Mouse (Mus musculus): Measurements from ENCODE around the gene Armh4. TPM values are rescaled to one million over a fixed set of nuclear protein-coding genes. Genes with fewer than 3 reads are reported as not detected.

The Armh4 gene
- polyA plus RNA-seq, 1 experiment from 2014 or later: 14.6 TPM

GRCm38 (mm10) chr14:49703432-49704200 is 79.6 kb downstream of the Armh4 start:
- H3K36me3 ChIP-seq (ENCODE audit: control insufficient read depth, insufficient read depth, low read length): no peaks in the 10 kb centered on the region
- no peak overlapping the region for H3K27ac ChIP-seq (ENCODE audit: low read length)
- H3K4me3 ChIP-seq (ENCODE audit: low read length): no peak overlapping the region
- no peaks in the 10 kb centered on the region for H3K27me3 ChIP-seq (replicated peaks; ENCODE audit: control insufficient read depth, insufficient read depth, low read length)
- WGBS: 39% methylated on average over 3 of the region's 3 CpGs
- no peaks in the 10 kb centered on the region for H3K9me3 ChIP-seq (ENCODE audit: control insufficient read depth, low read length)
- no peak overlapping the region for H3K4me2 ChIP-seq (ENCODE audit: low read depth, low read length)
- no peaks in the 10 kb centered on the region for H3K4me1 ChIP-seq (ENCODE audit: control insufficient read depth, insufficient read depth, low read length)
- no peak overlapping the region for H3K9ac ChIP-seq (ENCODE audit: low read depth, low read length)
- peak; percentile 48; the same call in 1 of the 2 replicates for ATAC-seq

DNA sequence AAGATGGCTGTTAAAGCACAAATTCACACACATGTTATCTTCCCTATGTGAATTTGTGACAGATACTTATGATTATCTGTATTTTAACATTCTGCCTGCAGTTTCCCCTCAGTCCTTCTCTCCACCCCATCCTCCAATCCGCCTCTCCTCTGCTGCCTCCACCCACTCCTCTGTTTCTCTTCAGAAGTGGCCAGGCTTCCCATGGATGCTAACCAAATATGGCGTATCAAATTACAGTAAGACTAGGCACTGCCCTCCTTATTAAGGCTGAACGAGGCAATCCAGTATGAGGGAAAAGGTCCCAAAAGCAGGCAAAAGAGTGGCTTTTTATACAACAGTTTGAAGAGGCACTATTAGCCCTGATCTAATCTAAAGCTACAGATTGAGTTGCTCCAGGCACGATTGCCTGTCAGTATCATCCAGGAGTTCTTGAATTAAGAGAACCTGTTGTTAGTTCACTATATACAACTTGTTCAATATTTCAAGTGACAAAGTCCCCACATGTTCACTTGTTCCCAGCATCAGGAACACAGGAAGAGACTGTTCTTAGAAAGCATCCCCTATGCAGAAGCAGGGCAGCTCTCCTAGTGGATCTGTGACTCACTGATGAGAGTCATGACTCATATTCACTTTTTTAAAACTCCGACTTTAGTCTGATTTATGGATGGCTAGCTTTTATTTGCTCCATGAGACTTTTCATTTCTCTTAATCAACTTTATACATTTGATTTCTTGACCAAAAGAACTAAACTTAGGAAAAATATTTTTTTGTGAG is 103.5 kb downstream of the Armh4 start:
- Histone ChIP-seq H3K4me2 (ENCODE audit: low read depth, low read length) (no peak overlapping the region), H3K9me3 (ENCODE audit: control insufficient read depth, low read length) (no peaks in the 10 kb centered on the region), H3K27ac (ENCODE audit: low read length) (no peak overlapping the region), H3K27me3 (replicated peaks; ENCODE audit: control insufficient read depth, insufficient read depth, low read length) (no peaks in the 10 kb centered on the region), H3K4me3 (ENCODE audit: low read length) (no peak overlapping the region), H3K9ac (ENCODE audit: low read depth, low read length) (no peak overlapping the region), H3K4me1 (ENCODE audit: control insufficient read depth, insufficient read depth, low read length) (no peaks in the 10 kb centered on the region), H3K36me3 (ENCODE audit: control insufficient read depth, insufficient read depth, low read length) (no peaks in the 10 kb centered on the region)
- WGBS: 60% methylated on average over 5 of the region's 5 CpGs
- no peak for ATAC-seq

DNA sequence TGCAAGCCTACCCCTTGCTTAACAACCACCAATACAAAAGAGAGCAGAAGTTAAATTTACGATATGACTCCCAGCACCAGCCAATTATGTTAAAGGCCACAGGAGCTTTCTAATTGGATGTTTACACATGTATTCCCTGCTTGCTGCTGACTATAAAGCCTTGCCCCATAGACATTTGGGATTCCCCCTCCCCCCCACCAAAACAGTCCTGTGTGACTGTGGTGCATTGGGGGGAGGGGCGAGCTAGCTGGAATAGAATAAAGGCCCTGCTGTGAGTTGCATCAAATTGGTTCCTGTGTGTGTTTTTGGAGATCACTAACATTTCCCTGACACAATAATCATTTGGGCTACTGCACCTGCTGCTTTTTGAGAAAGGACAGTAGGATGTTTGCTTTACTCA is 106.6 kb downstream of the Armh4 start:
- 64% methylated on average over 2 of the region's 2 CpGs for WGBS
- no peaks in the 10 kb centered on the region for H3K4me1 ChIP-seq (ENCODE audit: control insufficient read depth, insufficient read depth, low read length)

DNA sequence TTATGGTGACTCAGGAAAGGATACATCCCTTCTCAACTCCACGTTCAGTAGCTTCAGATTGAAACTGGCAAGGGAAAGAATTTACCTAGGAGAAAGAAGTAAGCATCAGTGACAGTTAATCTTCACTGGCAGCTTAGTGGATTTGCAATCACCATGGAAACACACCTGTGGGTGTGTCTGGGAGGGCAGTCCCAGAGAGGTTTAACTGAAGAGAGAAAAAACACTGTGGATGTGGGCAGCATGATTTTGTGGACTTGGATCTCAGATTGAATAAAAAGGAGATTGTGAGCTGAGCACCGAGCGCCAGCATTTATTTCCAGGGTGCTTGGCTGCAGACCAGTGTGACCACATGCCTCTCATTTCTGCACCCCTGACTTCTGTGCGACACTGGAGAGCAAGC is 122.7 kb downstream of the Armh4 start:
- 52% methylated on average over 4 of the region's 4 CpGs for WGBS
- Histone ChIP-seq H3K9ac (ENCODE audit: low read depth, low read length) (no peak overlapping the region), H3K4me2 (ENCODE audit: low read depth, low read length) (no peak overlapping the region), H3K4me3 (ENCODE audit: low read length) (no peak overlapping the region), H3K27ac (ENCODE audit: low read length) (no peak overlapping the region), H3K9me3 (ENCODE audit: control insufficient read depth, low read length) (no peaks in the 10 kb centered on the region), H3K36me3 (ENCODE audit: control insufficient read depth, insufficient read depth, low read length) (no peaks in the 10 kb centered on the region), H3K27me3 (replicated peaks; ENCODE audit: control insufficient read depth, insufficient read depth, low read length) (no peaks in the 10 kb centered on the region), H3K4me1 (ENCODE audit: control insufficient read depth, insufficient read depth, low read length) (no peaks in the 10 kb centered on the region)
- ATAC-seq: no peak

More for the DNA sequence above, 106.6 kb downstream of the Armh4 start:
- H3K36me3 ChIP-seq (ENCODE audit: control insufficient read depth, insufficient read depth, low read length): no peaks in the 10 kb centered on the region
- no peak overlapping the region for H3K27ac ChIP-seq (ENCODE audit: low read length)
- H3K9me3 ChIP-seq (ENCODE audit: control insufficient read depth, low read length): no peaks in the 10 kb centered on the region
- ATAC-seq: no peak
- no peaks in the 10 kb centered on the region for H3K27me3 ChIP-seq (replicated peaks; ENCODE audit: control insufficient read depth, insufficient read depth, low read length)
- no peak overlapping the region for H3K4me3 ChIP-seq (ENCODE audit: low read length)
- H3K4me2 ChIP-seq (ENCODE audit: low read depth, low read length): no peak overlapping the region
- no peak overlapping the region for H3K9ac ChIP-seq (ENCODE audit: low read depth, low read length)

DNA sequence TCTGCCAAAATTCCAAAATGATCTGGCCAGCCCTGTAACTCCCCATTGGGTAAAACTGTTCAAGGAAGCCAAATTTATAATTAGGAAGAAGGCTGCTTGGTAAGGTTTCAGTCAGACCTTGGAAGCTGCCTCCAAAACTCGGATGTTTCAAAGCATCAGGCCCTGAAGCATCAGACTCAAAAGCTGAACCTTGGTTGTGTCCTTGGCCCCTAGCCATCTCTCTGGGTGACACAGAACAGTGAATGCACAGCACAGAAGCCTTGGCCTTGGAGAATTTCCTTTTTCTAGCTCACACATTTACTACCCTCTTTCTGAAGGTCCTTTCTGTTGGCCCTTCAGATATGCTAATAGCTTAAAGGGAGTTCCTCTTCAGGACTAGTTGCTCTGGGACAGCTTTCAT is 134.0 kb downstream of the Armh4 start:
- ATAC-seq: no peak
- WGBS: 69% methylated on average over 1 of the region's 1 CpGs

DNA sequence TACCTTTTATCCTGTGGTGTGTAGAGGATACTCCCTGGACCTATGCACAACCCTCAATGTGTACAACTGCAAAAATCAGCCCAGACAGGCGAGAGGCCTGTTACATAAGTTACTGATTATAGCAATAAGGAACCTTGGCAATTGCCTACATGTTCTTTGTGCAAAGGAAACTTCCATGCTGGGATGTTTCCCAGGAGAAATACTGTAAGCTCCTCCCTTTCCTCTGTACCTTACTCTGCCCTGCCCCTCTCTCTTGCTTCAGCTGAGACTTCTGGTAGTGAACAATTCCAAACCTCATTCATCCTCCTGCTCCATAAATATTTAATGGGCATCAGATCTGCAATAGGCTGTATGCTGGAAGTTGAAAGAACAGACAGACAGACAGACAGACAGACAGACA is 145.8 kb downstream of the Armh4 start:
- Histone ChIP-seq H3K4me3 (ENCODE audit: low read length) (no peak overlapping the region), H3K4me1 (ENCODE audit: control insufficient read depth, insufficient read depth, low read length) (no peaks in the 10 kb centered on the region), H3K27me3 (replicated peaks; ENCODE audit: control insufficient read depth, insufficient read depth, low read length) (no peaks in the 10 kb centered on the region), H3K27ac (ENCODE audit: low read length) (no peak overlapping the region), H3K9ac (ENCODE audit: low read depth, low read length) (no peak overlapping the region), H3K36me3 (ENCODE audit: control insufficient read depth, insufficient read depth, low read length) (no peaks in the 10 kb centered on the region), H3K9me3 (ENCODE audit: control insufficient read depth, low read length) (no peaks in the 10 kb centered on the region), H3K4me2 (ENCODE audit: low read depth, low read length) (no peak overlapping the region)
- 62% methylated on average over 1 of the region's 1 CpGs for WGBS
- no peak for ATAC-seq

More for the DNA sequence above, 134.0 kb downstream of the Armh4 start:
- Histone ChIP-seq H3K4me2 (ENCODE audit: low read depth, low read length) (no peak overlapping the region), H3K4me1 (ENCODE audit: control insufficient read depth, insufficient read depth, low read length) (no peaks in the 10 kb centered on the region), H3K9me3 (ENCODE audit: control insufficient read depth, low read length) (no peaks in the 10 kb centered on the region), H3K4me3 (ENCODE audit: low read length) (no peak overlapping the region), H3K9ac (ENCODE audit: low read depth, low read length) (no peak overlapping the region), H3K27ac (ENCODE audit: low read length) (no peak overlapping the region), H3K27me3 (replicated peaks; ENCODE audit: control insufficient read depth, insufficient read depth, low read length) (no peaks in the 10 kb centered on the region), H3K36me3 (ENCODE audit: control insufficient read depth, insufficient read depth, low read length) (no peaks in the 10 kb centered on the region)

- Histone ChIP-seq H3K27ac (ENCODE audit: low read length) (no peak overlapping the region), H3K4me2 (ENCODE audit: low read depth, low read length) (no peak overlapping the region), H3K27me3 (replicated peaks; ENCODE audit: control insufficient read depth, insufficient read depth, low read length) (no peaks in the 10 kb centered on the region), H3K36me3 (ENCODE audit: control insufficient read depth, insufficient read depth, low read length) (no peaks in the 10 kb centered on the region), H3K9ac (ENCODE audit: low read depth, low read length) (no peak overlapping the region), H3K4me3 (ENCODE audit: low read length) (no peak overlapping the region), H3K4me1 (ENCODE audit: control insufficient read depth, insufficient read depth, low read length) (no peaks in the 10 kb centered on the region), H3K9me3 (ENCODE audit: control insufficient read depth, low read length) (no peaks in the 10 kb centered on the region)
- 68% methylated on average over 4 of the region's 4 CpGs for WGBS
- ATAC-seq: no peak
Measured at GRCm38 (mm10) chr14:49626055-49626454, 157.1 kb downstream of the Armh4 start.

Other genes starting within 250 kb of the Armh4 start
- not detected in 2 replicates for gene Olfr722, start 118.6 kb upstream of the Armh4 start, polyA plus RNA-seq (2015; fragmentation: Nextera tagmentation; extraction: Ambion mirVana)
- gene Olfr723, start 148.4 kb upstream of the Armh4 start, polyA plus RNA-seq (2015; fragmentation: Nextera tagmentation; extraction: Ambion mirVana): not detected in 2 replicates
- gene Olfr724, start 179.9 kb upstream of the Armh4 start, polyA plus RNA-seq (2015; fragmentation: Nextera tagmentation; extraction: Ambion mirVana): not detected in 2 replicates

All from intestine, embryonic 16.5 days (tissue).